ENCODE assay signal across 8 mouse cellular contexts in genomic region chr11:102320686-102321005, GRCm38 (mm10). TPM values are rescaled to one million over a fixed set of nuclear protein-coding genes. Genes with fewer than 3 reads are reported as not detected.
DNase-seq lines count a peak whose midpoint lies in the region; ATAC-seq and TF ChIP-seq lines count a peak whose summit lies in the region.

No protein-coding gene starts in this region.

- peak overlapping the region; percentile 98 for H3K27ac ChIP-seq in forebrain, embryonic 12.5 days
- H3K27ac ChIP-seq in heart, embryonic 14.5 days (replicated peaks in 1 of 2; ENCODE audit: control insufficient read depth in 1 of 2, insufficient read depth in 1 of 2, low read depth in 2 of 2, low read length in 2 of 2): peak overlapping the region; percentile 86 to 99

- ATAC-seq in forebrain, embryonic 12.5 days (ENCODE audit: low FRiP score): no peak
- no peak for ATAC-seq in heart, embryonic 14.5 days (ENCODE audit: insufficient number of reproducible peaks, insufficient read depth, low FRiP score, low read depth)

- H3K4me3 ChIP-seq in forebrain, embryonic 12.5 days (replicated peaks): peak overlapping the region; percentile 89
- peak overlapping the region; percentile 96 to 100 for H3K4me3 ChIP-seq in heart, embryonic 14.5 days (ENCODE audit: control insufficient read depth in 1 of 2, insufficient read depth in 1 of 2, low read depth in 1 of 2, low read length in 2 of 2)
- peak overlapping the region; percentile 66 for H3K4me3 ChIP-seq in lung, adult 2 months (replicated peaks; ENCODE audit: extremely low read depth, low read depth, low read length)

- 0 out of 2 replicates have a peak, but pooled peaks cover under 1% of the 10 kb centered on the region for H3K36me3 ChIP-seq in forebrain, embryonic 12.5 days (replicated peaks)
- H3K36me3 ChIP-seq in heart, embryonic 14.5 days (ENCODE audit: control insufficient read depth, insufficient read depth, low read length): no peaks in the 10 kb centered on the region

- peaks cover 18% of the 10 kb centered on the region for H3K4me1 ChIP-seq in forebrain, embryonic 12.5 days
- peaks cover 3 to 18% of the 10 kb centered on the region in 2 experiments for H3K4me1 ChIP-seq in heart, embryonic 14.5 days (ENCODE audit: control insufficient read depth in 2 of 2, insufficient read depth in 2 of 2, low read length in 2 of 2)
- H3K4me1 ChIP-seq in lung, adult 2 months (ENCODE audit: control insufficient read depth, insufficient read depth, low read length): peaks cover 6% of the 10 kb centered on the region; the same call in 1 of the 2 replicates

- DNase-seq in thymus, postnatal 4 days: peak; percentile 31
- DNase-seq in thymus, postnatal 0 days (ENCODE audit: low spot score): no peak
- peak; percentile 70 to 82 for DNase-seq in kidney, postnatal 25 days
- no peak for DNase-seq in lung, adult 2 months
- peak; percentile 61 for DNase-seq in retina, embryonic 14.5 days (ENCODE audit: low spot score)
- no peak for DNase-seq in thymus, postnatal 14 days

- H3K4me2 ChIP-seq in forebrain, embryonic 12.5 days: peak overlapping the region; percentile 83
- peak overlapping the region; percentile 87 for H3K4me2 ChIP-seq in heart, embryonic 14.5 days (ENCODE audit: low read length)

- peak; percentile 33 for TF ChIP-seq POLR2A in lung, adult 2 months (IDR thresholded peaks at IDR 0.05; ENCODE audit: borderline replicate concordance, extremely low read depth, low read depth, low read length)

- peak overlapping the region; percentile 100 for H3K9ac ChIP-seq in forebrain, embryonic 12.5 days
- H3K9ac ChIP-seq in heart, embryonic 14.5 days (ENCODE audit: low read length): peak overlapping the region; percentile 100

- H3K9me3 ChIP-seq in forebrain, embryonic 12.5 days: no peaks in the 10 kb centered on the region
- H3K9me3 ChIP-seq in heart, embryonic 14.5 days (ENCODE audit: control insufficient read depth, low read length): no peaks in the 10 kb centered on the region

- no peak for TF ChIP-seq CTCF in lung, adult 2 months (IDR thresholded peaks at IDR 0.05; ENCODE audit: insufficient read depth, low read length)

- H3K27me3 ChIP-seq in forebrain, embryonic 12.5 days: peaks cover 4% of the 10 kb centered on the region; the same call in 1 of the 2 replicates
- H3K27me3 ChIP-seq in heart, embryonic 14.5 days (ENCODE audit: control insufficient read depth, insufficient read depth, low read length): no peaks in the 10 kb centered on the region

- 16% methylated on average over 10 of the region's 10 CpGs for WGBS in forebrain, embryonic 12.5 days
- WGBS in heart, embryonic 14.5 days: 10% methylated on average over 10 of the region's 10 CpGs
- WGBS in lung, adult 2 months: 14% methylated on average over 10 of the region's 10 CpGs

RNA-seq across cellular contexts. Expression of gene Ubtf, which starts 1.1 kb away (rescaled TPM):
- 95.2 and 96.8 TPM in 2 replicates for polyA plus RNA-seq in thymus, postnatal 0 days (2015; fragmentation: Nextera tagmentation; extraction: Ambion mirVana)
- polyA plus RNA-seq in forebrain, embryonic 12.5 days (2016; fragmentation: Nextera tagmentation; extraction: Ambion mirVana): 111 and 121 TPM in 2 replicates
- polyA plus RNA-seq in heart, embryonic 14.5 days (2014; fragmentation: Nextera tagmentation; extraction: Ambion mirVana): 50.2 and 53.6 TPM in 2 replicates
- 23.9 and 27.7 TPM in 2 replicates for polyA plus RNA-seq in lung, adult 2 months (2012; rRNA removed)

RNA-seq across cellular contexts. Expression of gene Atxn7l3, which starts 24.2 kb away (rescaled TPM):
- 13.1 and 15.4 TPM in 2 replicates for polyA plus RNA-seq in thymus, postnatal 0 days (2015; fragmentation: Nextera tagmentation; extraction: Ambion mirVana)
- 22.4 and 22.6 TPM in 2 replicates for polyA plus RNA-seq in forebrain, embryonic 12.5 days (2016; fragmentation: Nextera tagmentation; extraction: Ambion mirVana)
- 7.0 and 10.6 TPM in 2 replicates for polyA plus RNA-seq in heart, embryonic 14.5 days (2014; fragmentation: Nextera tagmentation; extraction: Ambion mirVana)
- 33.1 and 38.8 TPM in 2 replicates for polyA plus RNA-seq in lung, adult 2 months (2012; rRNA removed)

RNA-seq across cellular contexts. Expression of gene Tmub2, which starts 35.9 kb away (rescaled TPM):
- polyA plus RNA-seq in thymus, postnatal 0 days (2015; fragmentation: Nextera tagmentation; extraction: Ambion mirVana): 41.1 and 45.1 TPM in 2 replicates
- 53.9 and 55.9 TPM in 2 replicates for polyA plus RNA-seq in forebrain, embryonic 12.5 days (2016; fragmentation: Nextera tagmentation; extraction: Ambion mirVana)
- 39.1 and 46.5 TPM in 2 replicates for polyA plus RNA-seq in heart, embryonic 14.5 days (2014; fragmentation: Nextera tagmentation; extraction: Ambion mirVana)
- 46.3 and 53.4 TPM in 2 replicates for polyA plus RNA-seq in lung, adult 2 months (2012; rRNA removed)

RNA-seq across cellular contexts. Expression of gene Slc4a1, which starts 45.4 kb away (rescaled TPM):
- polyA plus RNA-seq in thymus, postnatal 0 days (2015; fragmentation: Nextera tagmentation; extraction: Ambion mirVana): 0.48 and 0.53 TPM in 2 replicates
- polyA plus RNA-seq in forebrain, embryonic 12.5 days (2016; fragmentation: Nextera tagmentation; extraction: Ambion mirVana): 21.2 and 25.7 TPM in 2 replicates
- polyA plus RNA-seq in heart, embryonic 14.5 days (2014; fragmentation: Nextera tagmentation; extraction: Ambion mirVana): 5.6 and 11.8 TPM in 2 replicates
- 1.1 and 1.2 TPM in 2 replicates for polyA plus RNA-seq in lung, adult 2 months (2012; rRNA removed)

RNA-seq across cellular contexts. Expression of gene Asb16, which starts 52.1 kb away (rescaled TPM):
- 0.07 TPM in 1 of 2 replicates, not detected in the other for polyA plus RNA-seq in thymus, postnatal 0 days (2015; fragmentation: Nextera tagmentation; extraction: Ambion mirVana)
- not detected in 2 replicates for polyA plus RNA-seq in forebrain, embryonic 12.5 days (2016; fragmentation: Nextera tagmentation; extraction: Ambion mirVana)
- 0.09 and 0.11 TPM in 2 replicates for polyA plus RNA-seq in heart, embryonic 14.5 days (2014; fragmentation: Nextera tagmentation; extraction: Ambion mirVana)
- 0.15 and 1.8 TPM in 2 replicates for polyA plus RNA-seq in lung, adult 2 months (2012; rRNA removed)

Comparison
In these comparisons a context has a peak if more than half of its experiments do, and no peak if none do; other contexts are left out.
1. DNase-seq: peak in thymus, postnatal 4 days (single experiment), kidney, postnatal 25 days (2 of 2) and retina, embryonic 14.5 days (single experiment); none in thymus, postnatal 0 days (single experiment), lung, adult 2 months (single experiment) and thymus, postnatal 14 days (single experiment).
2. Peak in every context shown above with its lines, with median percentiles within 50 percentile points of each other: H3K4me3 ChIP-seq.